Mouse (Mus musculus) lung, postnatal 14 days (tissue): ENCODE results near the gene Dab2ip.

ENCODE experiments used
- DNase-seq: peaks from one replicate; pipeline ENCODE4 v3.0.0; 2021

The Dab2ip gene

GRCm38 (mm10) chr2:35557911-35558825, at the start of gene Dab2ip:
Dab2ip (plus strand) TSS chr2:35558266.
- no peak for DNase-seq

- DNase-seq = no peak
Measured at GRCm38 (mm10) chr2:35508597-35509342, 49.3 kb upstream of the Dab2ip start.

DNA sequence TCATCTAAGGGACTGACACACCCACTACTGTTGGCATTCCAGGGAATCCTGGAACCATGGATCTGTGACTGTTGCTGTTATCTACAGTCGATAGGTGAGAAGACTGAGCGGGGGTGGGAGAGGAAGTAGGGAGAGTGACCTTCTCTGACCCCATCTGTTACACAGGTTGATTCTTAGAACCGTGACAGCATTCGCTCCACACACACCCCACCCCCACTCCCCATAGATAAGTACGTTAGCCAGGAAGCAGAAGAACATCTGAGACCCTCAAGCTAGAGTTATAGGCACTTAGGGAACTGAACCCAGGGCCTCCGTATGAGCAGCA, 48.8 kb upstream of the Dab2ip start:
- DNase-seq = no peak

DNA sequence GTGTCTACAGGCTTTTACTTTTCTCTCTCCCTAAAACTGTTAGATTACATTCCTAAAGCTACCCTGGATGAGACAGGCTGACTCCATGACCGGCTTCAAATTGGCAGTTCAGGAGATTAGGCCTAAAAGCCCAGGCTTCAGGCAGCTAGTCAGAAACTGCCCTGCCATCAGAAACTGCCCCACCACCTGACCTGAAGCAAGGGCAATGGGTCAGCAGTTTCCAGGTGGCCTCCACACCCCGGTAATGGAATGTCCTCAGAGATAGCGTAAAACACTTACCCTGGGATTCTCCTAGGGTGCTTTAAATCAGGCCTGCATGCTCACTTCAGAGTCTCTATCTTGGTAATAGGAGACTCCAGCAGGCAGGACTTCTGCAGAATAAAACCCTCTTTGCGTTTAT, 48.2 kb upstream of the Dab2ip start:
- DNase-seq = no peak

DNA sequence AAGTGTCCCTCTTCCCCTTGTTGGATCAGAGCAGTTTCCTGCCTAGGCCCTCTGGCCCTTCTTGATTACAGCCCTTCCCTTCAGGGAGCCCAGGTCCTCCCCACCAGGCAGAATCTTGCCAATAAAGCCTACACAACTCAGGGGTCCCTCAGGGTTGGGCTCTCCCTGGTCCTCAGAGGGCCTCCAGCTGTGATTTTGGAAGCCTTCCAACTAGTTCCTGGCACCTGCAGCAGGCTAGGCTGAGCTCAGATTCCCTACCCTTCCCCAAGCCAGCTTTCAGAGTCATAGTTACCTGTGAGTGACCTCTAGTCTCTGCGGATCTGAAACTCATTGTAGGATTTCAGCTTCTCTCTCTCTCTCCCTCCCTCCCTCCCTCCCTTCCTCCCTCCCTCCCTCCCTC, 47.1 kb upstream of the Dab2ip start:
- no peak for DNase-seq

DNA sequence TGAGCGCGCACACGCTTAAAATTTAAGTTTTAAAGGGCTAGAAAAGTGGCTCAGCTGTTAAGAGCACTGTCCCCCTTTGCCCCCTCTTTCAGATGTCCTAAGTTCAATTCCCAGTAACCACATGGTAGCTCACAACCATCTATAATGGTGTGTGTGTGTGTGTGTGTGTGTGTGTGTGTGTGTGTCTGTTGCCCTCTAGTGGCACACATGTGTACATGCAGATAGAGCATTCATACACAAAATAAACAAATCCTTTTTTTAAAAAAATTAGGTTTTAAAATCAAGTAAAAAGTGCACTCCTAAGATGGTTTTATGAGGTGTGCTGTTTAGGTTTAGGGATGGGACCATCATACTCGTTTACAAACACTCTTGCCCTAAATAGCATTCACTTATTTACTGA, 45.8 kb upstream of the Dab2ip start:
- DNase-seq = no peak

DNA sequence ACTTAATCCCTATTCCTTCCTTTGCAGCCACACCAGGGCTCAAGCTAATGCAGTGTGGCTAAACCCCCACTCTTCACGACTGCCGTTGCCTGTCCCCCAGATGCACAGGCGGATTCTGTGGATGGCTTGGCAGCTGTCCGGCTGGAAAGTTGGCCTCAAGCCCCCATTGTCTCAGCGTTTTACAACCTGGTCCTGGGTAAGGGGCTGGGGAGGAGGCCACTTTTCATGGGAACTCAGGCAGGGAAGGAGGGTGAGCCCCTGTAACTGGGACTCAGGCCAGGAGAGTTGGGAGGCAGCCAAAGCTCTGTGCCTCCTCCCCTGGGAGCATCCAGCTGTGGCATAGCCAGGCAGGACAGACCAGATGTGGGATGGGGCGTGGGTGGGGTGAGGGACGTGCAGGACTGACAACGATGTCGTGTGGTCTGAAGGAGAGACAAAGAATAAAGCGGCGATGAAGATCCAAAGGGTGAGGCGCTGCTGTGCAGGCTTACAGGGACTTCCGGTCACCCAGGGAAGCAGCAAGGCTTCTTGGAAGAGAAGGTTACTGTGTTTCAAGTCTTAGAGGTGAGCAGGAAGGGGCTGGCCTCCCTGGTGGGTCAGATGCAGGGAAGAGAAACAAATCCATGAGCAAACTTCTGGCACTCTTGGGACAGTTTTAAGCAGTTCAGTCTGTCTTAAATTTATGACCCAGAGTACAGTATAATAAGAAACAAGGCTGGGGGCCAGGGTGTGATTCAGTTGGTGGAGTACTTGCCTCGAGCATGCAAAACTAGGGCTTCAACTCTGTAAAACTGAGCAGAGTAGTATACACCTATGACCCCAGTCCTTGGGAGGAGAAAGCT, 43.8 kb upstream of the Dab2ip start:
- peak; percentile 76 for DNase-seq

DNA sequence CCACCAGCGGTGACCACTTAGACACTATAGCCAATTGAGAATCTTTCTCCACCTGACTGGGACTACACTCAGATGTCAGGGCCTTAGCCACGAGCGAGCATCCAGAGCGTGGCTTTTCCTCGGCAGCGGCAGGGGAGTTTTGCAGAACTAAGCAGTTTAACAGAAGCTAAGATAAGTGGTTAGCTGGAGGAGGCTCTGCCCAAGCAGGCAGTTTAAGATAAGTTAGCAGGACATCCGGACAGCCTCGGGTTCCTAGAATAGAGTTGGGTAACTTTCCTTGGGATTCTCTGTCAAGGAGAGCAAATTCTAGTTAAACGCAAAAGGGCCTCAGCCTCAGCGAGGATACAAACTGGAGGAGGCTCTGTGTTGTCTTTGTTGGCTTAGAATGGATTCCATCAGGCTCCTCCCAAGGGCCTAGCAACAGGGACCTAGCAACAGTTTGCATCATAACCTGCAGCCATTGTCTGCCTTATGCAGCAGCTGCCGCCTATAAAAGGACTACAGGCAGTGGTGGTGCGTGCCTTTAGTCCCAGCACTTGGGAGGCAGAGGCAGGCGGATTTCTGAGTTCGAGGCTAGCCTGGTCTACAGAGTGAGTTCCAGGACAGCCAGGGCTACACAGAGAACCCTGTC, 31.3 kb upstream of the Dab2ip start:
- DNase-seq = no peak

DNA sequence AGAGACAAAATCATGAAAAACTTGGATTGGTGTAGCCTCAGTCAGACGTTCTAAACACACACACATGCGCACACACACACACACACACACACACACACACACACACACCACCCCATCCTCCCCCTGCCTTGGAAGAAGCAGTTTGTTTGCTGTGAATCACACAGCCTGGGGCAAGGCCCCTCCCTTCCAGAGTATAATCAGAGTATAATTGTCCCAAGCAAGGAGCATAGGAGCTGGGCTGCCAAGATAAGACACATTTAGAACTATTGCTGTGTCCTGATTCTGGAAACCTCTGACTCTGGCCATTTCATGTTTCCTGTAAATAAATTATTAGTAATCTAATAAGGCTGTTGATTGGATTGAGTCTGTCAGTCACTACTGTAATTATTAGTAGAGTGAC, 29.0 kb upstream of the Dab2ip start:
- no peak for DNase-seq

DNA sequence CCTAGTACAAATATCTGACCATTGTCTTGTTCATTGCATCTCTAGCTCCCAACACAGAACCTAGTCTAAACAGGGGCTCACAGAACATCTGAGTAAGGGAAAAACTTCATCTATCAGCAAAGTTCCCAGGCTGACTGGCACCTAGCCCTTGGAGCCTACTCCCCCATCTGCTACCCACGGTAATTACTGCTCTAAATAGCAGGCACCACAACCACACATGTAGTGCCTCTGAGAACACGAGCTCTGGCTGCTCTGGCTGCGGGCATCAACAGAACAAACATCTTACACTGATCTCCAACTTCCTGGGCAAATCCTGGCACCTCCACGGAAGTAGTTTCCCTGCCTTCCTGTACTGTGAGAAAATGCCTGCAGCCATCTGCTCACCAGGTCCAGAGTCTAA, 28.2 kb upstream of the Dab2ip start:
- no peak for DNase-seq

DNA sequence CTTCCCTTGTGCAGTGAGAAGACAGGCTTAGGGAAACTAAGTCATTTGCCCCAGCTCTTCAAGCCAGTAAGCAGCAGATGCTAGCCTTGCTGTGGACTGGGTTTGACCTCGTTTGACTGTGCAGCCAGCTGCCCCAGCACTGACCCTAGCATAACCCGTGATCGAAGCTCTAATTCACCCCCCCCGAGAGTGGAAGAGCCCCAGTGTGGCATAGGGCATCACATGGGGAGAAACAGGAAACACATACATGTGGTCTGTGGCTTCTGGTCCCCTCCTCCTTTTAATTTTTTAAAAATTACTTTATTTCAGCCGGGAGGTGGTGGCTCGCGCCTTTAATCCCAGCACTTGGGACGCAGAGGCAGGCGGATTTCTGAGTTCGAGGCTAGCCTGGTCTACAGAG, 27.3 kb upstream of the Dab2ip start:
- no peak for DNase-seq

DNA sequence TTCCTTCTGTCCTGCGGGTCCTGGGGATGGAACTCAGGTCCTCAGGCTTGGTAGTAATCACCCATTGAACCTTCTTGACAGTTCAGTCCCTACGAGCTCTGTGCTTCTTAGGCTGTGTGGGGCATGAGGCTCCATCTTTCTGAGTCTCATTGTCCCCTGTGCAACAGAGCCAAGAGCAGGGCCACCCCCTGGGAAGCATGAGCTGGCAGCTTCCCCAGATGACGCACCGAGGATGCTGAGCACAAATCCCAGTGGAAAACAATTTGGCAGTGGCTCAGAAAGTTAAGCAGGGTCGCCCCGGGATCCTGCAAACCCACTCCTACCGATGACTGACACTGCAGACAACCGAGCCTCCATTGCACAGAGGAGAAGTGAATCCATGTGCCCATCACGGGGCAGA, 24.4 kb upstream of the Dab2ip start:
- no peak for DNase-seq

GRCm38 (mm10) chr2:35539276-35539972, 18.6 kb upstream of the Dab2ip start:
- peak; percentile 88 for DNase-seq

- DNase-seq = no peak
Measured at GRCm38 (mm10) chr2:35540798-35541197, 17.3 kb upstream of the Dab2ip start.

DNA sequence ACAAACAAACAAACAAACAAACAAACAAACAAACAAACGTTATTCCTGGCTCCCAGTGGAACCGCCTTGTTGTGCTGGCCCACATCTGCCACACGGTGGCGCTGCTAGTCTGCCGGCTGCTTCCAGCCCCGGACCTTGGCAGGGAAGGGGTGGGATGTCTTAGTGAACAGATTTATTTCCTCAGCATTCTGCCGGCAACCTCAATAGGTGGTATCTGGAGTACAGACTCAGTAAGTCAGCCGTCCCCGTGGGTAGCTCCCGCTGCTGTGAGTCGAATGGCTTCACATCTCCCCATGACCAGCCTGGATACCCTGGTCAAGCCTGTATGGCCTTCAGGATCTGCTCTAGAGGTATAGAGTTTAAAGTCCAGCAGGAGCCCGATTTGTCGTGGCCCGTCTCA, 13.3 kb upstream of the Dab2ip start:
- peak; percentile 75 for DNase-seq

GRCm38 (mm10) chr2:35545125-35545590, 12.9 kb upstream of the Dab2ip start:
- peak; percentile 15 for DNase-seq

DNA sequence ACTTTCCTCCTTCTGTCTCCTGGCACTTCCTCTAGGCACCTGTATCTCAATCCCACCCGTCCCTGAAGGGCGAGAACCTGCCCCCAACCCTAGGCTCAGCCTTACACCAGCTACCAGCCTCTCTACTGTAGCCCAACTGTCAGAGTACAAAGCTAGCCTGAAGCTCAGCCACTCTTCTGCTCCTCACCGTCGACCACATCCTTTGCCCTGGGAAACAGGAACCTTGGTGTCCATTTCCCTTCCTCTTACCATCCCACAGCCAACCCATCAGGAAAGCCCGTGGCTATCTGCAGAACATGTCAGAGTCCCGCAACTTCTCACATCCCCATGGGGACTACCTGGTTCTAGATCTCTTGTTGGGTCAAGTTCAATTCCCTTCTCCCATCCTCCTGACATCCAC, 11.6 kb upstream of the Dab2ip start:
- no peak for DNase-seq

DNA sequence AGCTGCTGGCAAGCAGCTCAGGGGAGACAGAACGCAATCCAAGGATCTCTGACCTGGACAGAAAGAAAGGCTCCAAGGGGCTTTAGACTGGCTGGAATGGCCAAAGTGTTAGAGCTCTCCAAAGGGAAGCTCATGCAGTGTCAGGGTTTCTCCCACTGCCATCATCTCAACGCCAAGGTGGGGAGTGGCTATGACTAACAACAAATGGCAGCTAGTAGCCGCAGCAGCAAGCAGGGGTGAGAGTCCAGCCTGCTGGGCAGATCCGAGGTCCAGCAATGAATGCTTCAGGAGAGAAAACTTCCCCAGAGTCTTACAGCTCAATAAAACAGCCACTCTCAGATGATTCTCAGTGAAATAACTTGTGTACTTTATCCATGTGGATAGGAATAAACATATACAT, 8.9 kb upstream of the Dab2ip start:
- no peak for DNase-seq

DNA sequence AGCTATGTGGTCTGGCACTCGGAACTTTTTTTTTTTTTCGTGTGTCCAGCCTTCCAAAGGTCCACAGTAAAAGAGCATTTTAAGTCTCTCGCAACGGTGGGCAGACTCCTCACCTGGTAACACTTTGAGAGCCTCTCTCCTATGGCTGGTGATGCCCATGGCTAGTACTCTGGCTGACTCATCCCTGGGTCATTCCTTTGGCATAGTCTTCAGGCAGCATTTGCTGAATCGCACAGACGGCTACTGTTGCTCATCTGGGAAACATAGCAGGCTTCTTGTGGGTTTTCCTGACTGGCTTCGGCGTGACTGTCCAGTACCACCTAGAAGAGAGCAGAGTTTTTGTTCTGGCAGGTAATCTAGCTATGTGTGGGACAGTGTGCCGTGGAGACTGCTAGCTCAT, 8.0 kb upstream of the Dab2ip start:
- DNase-seq = no peak

DNA sequence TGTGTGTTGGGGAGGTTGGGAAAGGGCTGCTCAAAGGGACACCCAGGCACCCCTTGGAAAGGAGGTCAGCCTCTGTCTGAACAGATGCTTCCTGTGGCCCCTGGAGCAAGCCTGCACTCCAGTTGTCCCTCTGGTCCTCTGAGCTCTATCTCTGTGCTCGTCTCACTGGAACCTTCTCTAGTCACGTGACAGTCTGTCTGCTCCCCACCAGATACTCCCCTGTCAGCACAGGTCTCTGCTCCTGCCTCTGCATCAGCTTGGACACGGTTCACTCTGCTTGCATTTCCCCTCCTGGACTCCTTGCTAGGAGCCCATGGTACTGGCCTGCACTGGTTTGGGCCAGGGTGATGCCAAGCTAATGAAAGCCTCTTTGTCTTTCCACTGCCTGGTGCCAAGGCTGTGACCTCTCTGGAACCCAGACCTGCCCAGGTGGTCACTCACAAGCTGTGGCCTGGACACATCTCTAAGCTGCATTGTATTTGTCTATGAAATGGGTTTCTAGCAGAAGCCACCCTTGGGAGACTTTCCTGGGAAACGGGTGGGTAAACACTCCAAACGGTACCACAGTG, 1.1 kb upstream of the Dab2ip start:
- DNase-seq = no peak

GRCm38 (mm10) chr2:35558826-35559550, 922 bp downstream of the Dab2ip start:
- no peak for DNase-seq
